Mouse (Mus musculus): ENCODE measurements at regions not wholly inside any gene's neighbourhood (a gene's known extent, or its start where the extent isn't known, plus 50 kb on each side); places are given as distances from the start of the nearest gene placed in this dataset.

DNA sequence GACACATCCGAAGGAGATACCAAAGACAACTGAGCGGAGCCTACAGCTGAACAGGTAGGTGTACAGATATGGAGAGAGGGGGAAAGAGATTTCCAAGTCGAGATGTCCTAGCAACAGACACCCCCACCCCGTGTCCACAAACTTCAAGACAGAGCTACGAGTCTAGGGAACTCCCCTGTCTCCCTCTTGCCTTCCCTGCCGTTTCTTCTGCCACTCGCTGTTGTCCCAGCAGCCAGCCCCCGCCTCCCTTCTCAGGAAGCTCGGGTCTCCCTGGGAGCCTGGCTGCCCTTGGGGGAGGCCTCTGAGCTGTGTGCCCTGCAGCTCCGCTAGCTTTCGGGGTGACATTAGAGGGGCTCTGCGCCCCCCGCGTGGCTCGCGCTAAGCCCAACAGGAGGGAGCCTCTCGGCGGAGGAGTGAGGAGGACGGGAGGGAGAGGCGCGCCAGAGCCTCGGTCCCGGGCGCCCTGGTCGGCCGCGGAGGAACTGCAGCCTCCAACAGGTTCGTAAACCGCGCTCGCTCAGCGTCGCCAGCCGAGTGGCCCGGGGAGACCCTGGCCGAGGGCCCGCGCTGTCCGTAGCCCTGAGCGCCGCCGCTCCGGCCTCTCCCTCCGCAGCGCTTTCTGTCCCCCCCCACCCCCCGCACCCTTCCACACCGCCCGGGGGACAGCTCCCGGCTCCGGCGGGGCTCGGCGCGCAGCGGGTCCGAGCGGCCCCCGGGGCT is 68.6 kb upstream of the Cplx2 start:
- ATAC-seq (ENCODE audit: low read depth) (peak; percentile 34; the same call in 1 of the 2 replicates), DNase-seq (no peak)
- Histone ChIP-seq H3K36me3 (no peaks in the 10 kb centered on the region), H3K27ac (peak overlapping the region; percentile 35), H3K4me1 (replicated peaks) (0 out of 2 replicates have a peak, but pooled peaks cover 2% of the 10 kb centered on the region), H3K4me3 (replicated peaks) (peak overlapping the region; percentile 61), H3K9me3 (replicated peaks) (no peaks in the 10 kb centered on the region), H3K9ac (peak overlapping the region; percentile 59), H3K4me2 (peak overlapping the region; percentile 71), H3K27me3 (peaks cover 43% of the 10 kb centered on the region)
- 2% methylated on average over 58 of the region's 58 CpGs for WGBS (ENCODE audit: insufficient replicate concordance)

DNA sequence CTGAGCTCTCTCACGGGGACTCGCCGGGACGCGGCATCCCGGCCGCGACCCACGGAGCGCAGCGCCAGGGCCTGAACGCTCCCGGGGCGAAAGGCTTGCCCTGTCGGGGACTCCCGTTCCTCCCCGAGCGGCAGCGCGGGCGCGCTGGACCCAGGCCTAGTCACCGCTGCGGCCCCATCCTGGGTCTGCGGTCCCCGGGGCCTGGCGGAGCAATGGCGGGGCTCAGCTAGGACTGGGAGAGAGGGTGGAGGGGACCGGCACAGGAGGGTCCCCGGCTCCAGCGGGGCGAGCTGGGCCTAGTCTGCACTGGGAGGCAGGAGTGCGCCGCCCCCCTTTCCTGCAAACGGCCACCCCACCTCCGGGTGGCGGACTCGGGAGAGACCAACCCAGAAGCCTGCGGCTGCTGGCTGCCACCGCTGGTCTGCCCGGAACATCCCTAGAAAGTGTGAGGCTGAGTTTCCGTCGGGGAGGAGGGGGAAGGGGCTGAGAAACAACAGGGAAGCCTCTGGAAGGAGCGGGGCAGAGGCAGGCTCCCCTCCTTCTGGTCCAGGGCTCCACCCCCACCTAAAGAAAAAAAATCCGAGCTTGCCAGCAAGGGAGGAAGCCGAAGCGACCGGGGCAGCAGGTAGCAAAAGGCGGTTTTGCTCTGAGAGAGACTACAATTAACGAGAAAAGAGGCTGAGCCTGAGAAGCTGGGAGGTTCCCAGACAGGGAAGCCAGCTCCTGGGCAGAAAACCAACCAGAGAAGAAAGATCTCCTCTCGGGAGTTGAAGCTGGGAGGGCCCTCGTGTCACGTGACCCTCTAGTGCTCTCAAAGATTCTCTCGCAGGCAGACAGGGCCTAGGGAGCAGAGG is 67.9 kb upstream of the Cplx2 start:
- peak overlapping the region; percentile 71 for H3K4me2 ChIP-seq
- H3K27me3 ChIP-seq = peaks cover 43% of the 10 kb centered on the region
- H3K27ac ChIP-seq = peak overlapping the region; percentile 35
- no peaks in the 10 kb centered on the region for H3K36me3 ChIP-seq
- no peaks in the 10 kb centered on the region for H3K9me3 ChIP-seq (replicated peaks)
- 0 out of 2 replicates have a peak, but pooled peaks cover 2% of the 10 kb centered on the region for H3K4me1 ChIP-seq (replicated peaks)
- no peak for DNase-seq
- under 1% methylated on average over 47 of the region's 54 CpGs for WGBS (ENCODE audit: insufficient replicate concordance)
- peak overlapping the region; percentile 59 for H3K9ac ChIP-seq
- peak; percentile 39 for ATAC-seq (ENCODE audit: low read depth)
- H3K4me3 ChIP-seq (replicated peaks) = peak overlapping the region; percentile 61

DNA sequence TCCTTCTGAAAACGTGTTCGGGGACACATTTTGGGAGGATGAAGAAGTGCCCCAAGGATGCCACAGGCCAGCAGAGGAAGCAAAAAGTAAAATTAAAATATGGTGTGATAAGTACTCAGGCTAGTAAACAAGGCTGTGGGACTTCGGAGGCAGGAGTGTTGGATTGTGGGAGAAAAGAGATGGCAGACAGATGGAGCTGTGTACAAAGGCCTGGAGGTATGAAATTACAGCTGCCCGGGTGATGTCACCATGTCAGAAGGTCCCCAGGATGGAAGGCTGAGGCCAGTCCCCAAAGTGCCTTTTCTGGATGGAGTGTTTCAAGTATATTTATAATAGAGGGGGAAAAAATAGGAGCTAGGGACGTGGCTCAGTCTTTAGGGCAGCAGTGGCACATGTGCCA is 66.9 kb upstream of the Cplx2 start:
- Histone ChIP-seq H3K27me3 (peaks cover 43% of the 10 kb centered on the region), H3K9ac (no peak overlapping the region), H3K4me1 (replicated peaks) (0 out of 2 replicates have a peak, but pooled peaks cover 2% of the 10 kb centered on the region), H3K4me3 (replicated peaks) (no peak overlapping the region), H3K4me2 (no peak overlapping the region), H3K27ac (no peak overlapping the region), H3K36me3 (no peaks in the 10 kb centered on the region), H3K9me3 (replicated peaks) (no peaks in the 10 kb centered on the region)
- DNase-seq (no peak), ATAC-seq (ENCODE audit: low read depth) (no peak)
- 60% methylated on average over 5 of the region's 5 CpGs for WGBS (ENCODE audit: insufficient replicate concordance)

DNA sequence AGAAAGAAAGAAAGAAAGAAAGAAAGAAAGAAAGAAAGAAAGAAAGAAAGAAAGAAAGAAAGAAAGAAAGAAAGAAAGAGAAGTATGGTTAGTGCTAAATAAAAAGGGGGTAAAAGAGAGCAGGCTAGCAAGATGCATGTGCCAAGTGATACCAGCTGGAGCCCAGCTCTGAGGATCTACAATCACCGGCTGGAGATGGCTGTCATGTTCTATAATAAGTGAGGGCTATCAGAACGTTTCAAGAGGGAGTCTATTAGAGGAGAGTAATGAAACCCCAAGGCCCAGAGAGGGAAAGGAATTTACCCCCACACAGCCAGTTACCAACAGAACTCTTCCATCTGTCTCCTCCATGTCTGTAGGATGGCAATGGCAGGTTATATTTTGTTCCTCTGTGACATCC is 62.6 kb upstream of the Cplx2 start:
- Histone ChIP-seq H3K36me3 (no peaks in the 10 kb centered on the region), H3K4me1 (replicated peaks) (0 out of 2 replicates have a peak, but pooled peaks cover 10% of the 10 kb centered on the region), H3K9ac (no peak overlapping the region), H3K4me2 (no peak overlapping the region), H3K9me3 (replicated peaks) (no peaks in the 10 kb centered on the region), H3K27me3 (peaks cover 10% of the 10 kb centered on the region), H3K27ac (no peak overlapping the region), H3K4me3 (replicated peaks) (no peak overlapping the region)
- WGBS (ENCODE audit: insufficient replicate concordance) = 38% methylated on average over 2 of the region's 2 CpGs
- DNase-seq = no peak
- ATAC-seq (ENCODE audit: low read depth) = no peak

DNA sequence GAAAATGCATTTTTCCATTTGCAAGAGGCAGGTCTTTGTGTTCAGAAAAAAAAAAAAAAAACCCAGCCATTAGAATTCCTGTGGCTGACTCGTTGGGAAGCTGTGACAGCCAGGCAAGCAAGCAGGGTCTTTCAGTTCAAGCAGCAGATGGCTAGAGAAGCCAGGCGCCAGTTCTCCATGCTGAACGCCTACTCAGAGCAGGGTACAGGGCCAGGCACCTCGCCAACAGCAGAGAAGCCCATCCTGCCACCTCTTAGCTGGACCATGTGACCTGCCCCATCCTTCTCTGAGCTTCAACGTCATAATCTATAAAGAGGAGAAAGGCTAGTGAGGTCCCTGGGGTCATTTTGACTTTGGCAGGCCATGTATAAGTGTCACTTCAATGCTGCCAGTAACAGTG is 61.8 kb upstream of the Cplx2 start:
- Histone ChIP-seq H3K27ac (no peak overlapping the region), H3K9me3 (replicated peaks) (no peaks in the 10 kb centered on the region), H3K36me3 (no peaks in the 10 kb centered on the region)

DNA sequence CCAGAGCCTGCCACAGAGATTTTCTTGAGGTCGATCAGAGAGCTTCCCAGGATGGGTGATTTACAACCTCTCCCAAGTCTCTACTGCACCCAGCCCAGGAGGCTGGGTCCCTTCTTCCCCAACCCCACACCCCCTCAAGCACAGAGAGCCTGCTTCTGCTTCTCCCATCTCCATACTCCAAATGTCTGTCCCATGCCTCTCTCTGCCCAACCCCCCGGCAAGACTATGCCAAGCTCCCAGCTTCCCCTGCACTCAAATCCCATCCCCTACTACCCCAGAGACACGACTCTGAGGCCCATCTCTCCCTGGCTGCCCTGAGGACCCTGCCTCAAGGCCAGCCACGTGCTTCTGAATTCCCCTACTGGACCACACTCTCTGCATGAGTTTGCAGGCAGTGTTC is 61.0 kb upstream of the Cplx2 start:
- Histone ChIP-seq H3K9ac (no peak overlapping the region), H3K9me3 (replicated peaks) (no peaks in the 10 kb centered on the region), H3K4me2 (no peak overlapping the region), H3K4me3 (replicated peaks) (no peak overlapping the region), H3K27me3 (no peaks in the 10 kb centered on the region), H3K36me3 (no peaks in the 10 kb centered on the region), H3K27ac (no peak overlapping the region), H3K4me1 (replicated peaks) (0 out of 2 replicates have a peak, but pooled peaks cover 10% of the 10 kb centered on the region)
- ATAC-seq (ENCODE audit: low read depth) = no peak
- no peak for DNase-seq
- 24% methylated on average over 4 of the region's 4 CpGs for WGBS (ENCODE audit: insufficient replicate concordance)

More for the DNA sequence above, 61.8 kb upstream of the Cplx2 start:
- Histone ChIP-seq H3K4me2 (no peak overlapping the region), H3K4me1 (replicated peaks) (0 out of 2 replicates have a peak, but pooled peaks cover 10% of the 10 kb centered on the region), H3K27me3 (peaks cover 2% of the 10 kb centered on the region; the same call in 1 of the 2 replicates), H3K9ac (no peak overlapping the region), H3K4me3 (replicated peaks) (no peak overlapping the region)
- 46% methylated on average over 5 of the region's 5 CpGs for WGBS (ENCODE audit: insufficient replicate concordance)
- ATAC-seq (ENCODE audit: low read depth) (no peak), DNase-seq (no peak)

DNA sequence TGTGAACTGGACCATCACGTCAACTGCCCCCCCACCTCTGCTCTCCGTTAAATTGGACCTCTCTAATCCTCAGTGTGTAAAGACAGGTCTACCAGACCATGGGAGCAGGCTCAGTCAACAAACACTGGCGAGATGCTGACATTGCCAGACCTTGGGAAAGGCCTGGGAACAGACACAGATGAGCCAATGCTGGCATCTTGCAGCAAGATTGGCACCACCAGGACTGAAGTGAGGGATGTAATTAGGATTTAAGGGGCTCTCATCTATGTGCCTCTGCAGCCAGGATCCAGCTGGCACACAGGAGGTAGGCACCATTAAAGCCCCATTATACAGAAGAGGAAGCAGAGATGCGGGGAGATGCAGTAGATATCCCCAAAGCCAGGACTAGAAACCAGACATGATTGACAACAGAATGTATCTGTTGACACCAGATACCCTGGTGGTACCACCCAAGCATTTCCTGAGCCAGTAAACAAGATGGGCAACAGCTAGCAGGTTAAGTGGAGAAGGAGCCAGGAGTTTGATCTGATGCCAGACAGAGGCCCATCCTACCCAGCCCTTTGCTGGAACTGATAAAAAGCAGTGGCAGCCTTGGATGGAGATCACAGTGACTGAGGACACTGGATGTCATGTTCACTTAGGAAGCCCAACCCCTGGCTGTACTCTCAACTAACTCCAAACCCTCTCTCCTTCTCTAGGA is 59.7 kb upstream of the Cplx2 start:
- 48% methylated on average over 4 of the region's 4 CpGs for WGBS (ENCODE audit: insufficient replicate concordance)
- H3K4me1 ChIP-seq (replicated peaks) = 0 out of 2 replicates have a peak, but pooled peaks cover 10% of the 10 kb centered on the region
- no peak overlapping the region for H3K27ac ChIP-seq
- DNase-seq (no peak), ATAC-seq (ENCODE audit: low read depth) (no peak)
- H3K36me3 ChIP-seq = no peaks in the 10 kb centered on the region
- no peak overlapping the region for H3K4me2 ChIP-seq
- no peak overlapping the region for H3K4me3 ChIP-seq (replicated peaks)
- H3K27me3 ChIP-seq = no peaks in the 10 kb centered on the region
- no peaks in the 10 kb centered on the region for H3K9me3 ChIP-seq (replicated peaks)
- H3K9ac ChIP-seq = no peak overlapping the region

DNA sequence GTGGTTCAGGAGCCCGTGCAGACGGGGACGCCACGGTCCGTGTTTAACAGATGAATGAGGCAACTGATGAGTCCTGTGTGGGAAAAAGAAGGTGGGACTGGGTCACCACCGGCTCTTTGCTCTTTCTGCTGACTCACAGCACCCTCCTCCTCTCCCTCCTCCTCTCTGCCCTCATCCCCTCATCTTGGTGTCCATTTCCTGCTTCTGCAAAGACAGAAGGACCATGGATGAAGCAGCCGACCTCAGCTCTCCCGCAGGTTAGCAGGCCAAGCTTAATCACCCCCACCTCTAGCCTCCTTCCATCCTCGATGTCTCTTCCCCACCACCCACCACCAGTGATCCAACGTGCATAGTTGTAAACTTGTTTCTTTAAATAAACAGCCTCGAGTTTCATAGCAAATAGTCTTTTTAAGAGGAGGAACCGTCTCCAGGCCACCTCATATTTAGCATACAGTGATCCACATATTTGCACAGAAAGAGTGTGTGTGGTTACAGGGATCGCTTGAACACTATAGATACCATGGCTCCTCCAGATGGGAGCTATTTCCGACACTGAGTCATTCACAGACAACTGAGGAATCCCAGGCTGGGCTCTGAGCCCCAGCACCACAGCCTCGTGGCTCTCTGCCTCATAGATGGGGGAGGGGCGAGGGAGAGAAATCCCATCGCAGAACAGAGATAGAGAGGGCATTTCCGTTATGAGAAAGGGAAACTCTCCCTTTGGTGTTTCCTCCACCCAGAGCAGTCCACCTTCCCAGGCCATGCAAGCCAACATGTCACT is 58.6 kb upstream of the Cplx2 start:
- H3K4me2 ChIP-seq = no peak overlapping the region
- H3K9ac ChIP-seq = no peak overlapping the region
- H3K4me1 ChIP-seq (replicated peaks) = 0 out of 2 replicates have a peak, but pooled peaks cover 10% of the 10 kb centered on the region
- ATAC-seq (ENCODE audit: low read depth) (no peak), DNase-seq (no peak)
- H3K9me3 ChIP-seq (replicated peaks) = no peaks in the 10 kb centered on the region
- no peak overlapping the region for H3K4me3 ChIP-seq (replicated peaks)
- no peaks in the 10 kb centered on the region for H3K27me3 ChIP-seq
- H3K27ac ChIP-seq = no peak overlapping the region
- no peaks in the 10 kb centered on the region for H3K36me3 ChIP-seq
- WGBS (ENCODE audit: insufficient replicate concordance) = 28% methylated on average over 18 of the region's 18 CpGs

DNA sequence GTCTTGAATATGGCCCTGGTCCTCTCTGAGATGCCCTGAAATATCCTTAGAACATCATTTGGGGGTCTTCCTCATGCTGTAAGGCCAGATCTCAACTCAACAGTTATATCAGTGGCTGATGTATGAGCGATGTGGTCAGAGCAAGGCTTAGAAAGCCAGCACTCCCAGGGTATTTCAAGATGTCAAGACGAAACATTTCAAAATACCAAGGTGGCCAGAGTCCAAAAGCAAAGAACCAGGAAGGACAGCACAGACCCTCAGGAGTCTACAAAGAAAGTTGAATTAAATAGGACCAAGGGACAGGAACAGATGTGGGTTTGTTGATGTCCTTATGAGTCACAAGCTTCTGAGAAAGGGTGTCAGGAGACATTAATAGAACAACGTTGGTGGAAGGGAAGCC is 55.8 kb upstream of the Cplx2 start:
- Histone ChIP-seq H3K9ac (no peak overlapping the region), H3K36me3 (no peaks in the 10 kb centered on the region), H3K4me1 (replicated peaks) (0 out of 2 replicates have a peak, but pooled peaks cover 10% of the 10 kb centered on the region), H3K9me3 (replicated peaks) (no peaks in the 10 kb centered on the region), H3K27me3 (no peaks in the 10 kb centered on the region), H3K27ac (no peak overlapping the region), H3K4me3 (replicated peaks) (no peak overlapping the region), H3K4me2 (no peak overlapping the region)
- ATAC-seq (ENCODE audit: low read depth) (no peak), DNase-seq (no peak)
- 65% methylated on average over 3 of the region's 3 CpGs for WGBS (ENCODE audit: insufficient replicate concordance)

DNA sequence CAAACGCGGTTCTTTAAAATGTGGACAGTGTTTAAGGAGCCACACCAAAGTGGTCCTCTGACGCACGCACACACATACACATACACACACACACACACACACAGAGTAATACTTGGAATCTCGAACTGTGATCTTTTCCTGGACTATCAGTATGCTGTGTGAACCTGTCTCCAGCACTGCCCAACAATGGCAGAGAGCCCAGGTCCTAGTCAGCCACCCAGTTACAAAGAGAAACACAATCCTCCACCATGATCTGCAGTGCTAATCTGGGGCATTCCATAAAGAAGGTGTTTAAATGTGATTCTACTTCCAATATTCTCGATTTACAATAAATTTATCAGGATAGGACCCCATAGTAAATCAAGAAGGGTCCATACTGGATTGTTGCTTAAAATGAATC is 54.2 kb upstream of the Cplx2 start:
- H3K4me3 ChIP-seq (replicated peaks) = no peak overlapping the region
- H3K9ac ChIP-seq = no peak overlapping the region
- WGBS (ENCODE audit: insufficient replicate concordance) = 68% methylated on average over 6 of the region's 6 CpGs
- H3K27me3 ChIP-seq = no peaks in the 10 kb centered on the region
- no peaks in the 10 kb centered on the region for H3K9me3 ChIP-seq (replicated peaks)
- H3K4me1 ChIP-seq (replicated peaks) = 0 out of 2 replicates have a peak, but pooled peaks cover 10% of the 10 kb centered on the region
- no peak overlapping the region for H3K27ac ChIP-seq
- no peak overlapping the region for H3K4me2 ChIP-seq
- no peaks in the 10 kb centered on the region for H3K36me3 ChIP-seq
- ATAC-seq (ENCODE audit: low read depth) (no peak), DNase-seq (no peak)
